Mouse (Mus musculus): Measurements from ENCODE around the gene Tob1.

GRCm38 (mm10) chr11:94216247-94216646 is 5.0 kb downstream of the Tob1 start:
- TF ChIP-seq CTCF (IDR thresholded peaks at IDR 0.05; ENCODE audit: borderline replicate concordance, insufficient read depth, low read length) = no peak
- TF ChIP-seq POLR2A (IDR thresholded peaks at IDR 0.05; ENCODE audit: low read depth, low read length) = no peak

Measured in embryonic fibroblast, embryonic 13.5 days (primary cell).